Mouse (Mus musculus): Measurements from ENCODE around the gene Klhl41.

- no peak for TF ChIP-seq CTCF (IDR thresholded peaks at IDR 0.05; ENCODE audit: low read depth)
- no peak for TF ChIP-seq EP300 (IDR thresholded peaks at IDR 0.05; ENCODE audit: low read depth)
These were observed 52.3 kb downstream of the Klhl41 start, which contains the start of gene Ppig for GRCm38 (mm10) chr2:69722273-69722649.
